7 mouse cellular contexts compared by ENCODE assay signal in genomic region chr11:30754855-30755530, GRCm38 (mm10). TPM values are rescaled to one million over a fixed set of nuclear protein-coding genes. Genes with fewer than 3 reads are reported as not detected.
DNase-seq lines count a peak whose midpoint lies in the region; ATAC-seq and TF ChIP-seq lines count a peak whose summit lies in the region.

No protein-coding gene starts in this region.

- H3K9me3 ChIP-seq in ES-E14 (ENCODE audit: control insufficient read depth, insufficient read depth, low read depth, low read length): no peaks in the 10 kb centered on the region
- no peaks in the 10 kb centered on the region for H3K9me3 ChIP-seq in forebrain, embryonic 13.5 days (replicated peaks)
- H3K9me3 ChIP-seq in hindbrain, embryonic 11.5 days (ENCODE audit: control insufficient read depth, low read length): no peaks in the 10 kb centered on the region

- peak overlapping the region; percentile 73 to 79 for H3K4me3 ChIP-seq in ES-E14 (ENCODE audit: insufficient read depth in 1 of 2, low read depth in 1 of 2, low read length in 2 of 2, poor library complexity in 1 of 2, severe bottlenecking in 1 of 2)
- H3K4me3 ChIP-seq in forebrain, embryonic 13.5 days: peak overlapping the region; percentile 64
- H3K4me3 ChIP-seq in hindbrain, embryonic 11.5 days (ENCODE audit: low read depth, low read length): peak overlapping the region; percentile 48
- no peak overlapping the region for H3K4me3 ChIP-seq in myocyte

- peak overlapping the region; percentile 79 for H3K9ac ChIP-seq in ES-E14 (ENCODE audit: insufficient read depth, low read depth, low read length, poor library complexity, severe bottlenecking)
- peak overlapping the region; percentile 74 for H3K9ac ChIP-seq in forebrain, embryonic 13.5 days
- H3K9ac ChIP-seq in hindbrain, embryonic 11.5 days (ENCODE audit: low read depth, low read length): peak overlapping the region; percentile 60

- H3ac ChIP-seq in myocyte (ENCODE audit: control insufficient read depth, insufficient read length): no peak overlapping the region

- H3K27ac ChIP-seq in ES-E14 (ENCODE audit: insufficient read depth, low read depth, low read length, poor library complexity, severe bottlenecking): peak overlapping the region; percentile 54
- no peak overlapping the region for H3K27ac ChIP-seq in forebrain, embryonic 13.5 days
- no peak overlapping the region for H3K27ac ChIP-seq in hindbrain, embryonic 11.5 days (ENCODE audit: low read depth, low read length)

- peak; percentile 94 for ATAC-seq in forebrain, embryonic 13.5 days
- peak; percentile 88 for ATAC-seq in hindbrain, embryonic 11.5 days (ENCODE audit: low FRiP score)

- no peak for TF ChIP-seq POLR2A in myocyte (IDR thresholded peaks at IDR 0.05; ENCODE audit: insufficient read length, low read depth)

- in situ Hi-C loops in ES-E14 (cut with MboI; ENCODE audit: low sequenced_read_pairs in 2 of 2, unreplicated experiment in 2 of 2): no loop called here

- no peaks in the 10 kb centered on the region for H3K79me2 ChIP-seq in myocyte (ENCODE audit: control insufficient read depth, insufficient read depth)

- H3K27me3 ChIP-seq in forebrain, embryonic 13.5 days: peaks cover 9% of the 10 kb centered on the region; the same call in 1 of the 2 replicates
- 0 out of 2 replicates have a peak, but pooled peaks cover 2% of the 10 kb centered on the region for H3K27me3 ChIP-seq in hindbrain, embryonic 11.5 days (ENCODE audit: control insufficient read depth, insufficient read depth, low read length)
- peaks cover 10% of the 10 kb centered on the region for H3K27me3 ChIP-seq in myocyte (ENCODE audit: control insufficient read depth, insufficient read depth, insufficient read length)

- H3K4me1 ChIP-seq in ES-E14 (ENCODE audit: control insufficient read depth in 2 of 2, insufficient read depth in 2 of 2, low read length in 2 of 2, poor library complexity in 1 of 2): peaks cover 0 to 17% of the 10 kb centered on the region in 2 experiments; a peak in 3 of 4 replicates
- H3K4me1 ChIP-seq in forebrain, embryonic 13.5 days: 0 out of 2 replicates have a peak, but pooled peaks cover under 1% of the 10 kb centered on the region
- 0 out of 2 replicates have a peak, but pooled peaks cover 2% of the 10 kb centered on the region for H3K4me1 ChIP-seq in hindbrain, embryonic 11.5 days (replicated peaks; ENCODE audit: control insufficient read depth, insufficient read depth, low read length)

- DNase-seq in ES-E14 (ENCODE audit: low read depth, low spot score) (no peak), liver (peak; percentile 18)
- DNase-seq in adrenal gland, adult 2 months: peak; percentile 52
- peak; percentile 64 for DNase-seq in hindbrain, embryonic 11.5 days (ENCODE audit: low spot score)
- DNase-seq in urinary bladder, postnatal 4 days (ENCODE audit: low spot score in 2 of 2): no peak

- under 1% methylated on average over 46 of the region's 66 CpGs for whole genome bisulfite sequencing in forebrain, embryonic 13.5 days
- WGBS in hindbrain, embryonic 11.5 days: 0% methylated on average over 48 of the region's 66 CpGs

- peak overlapping the region; percentile 95 for H3K4me2 ChIP-seq in forebrain, embryonic 13.5 days
- H3K4me2 ChIP-seq in hindbrain, embryonic 11.5 days (replicated peaks; ENCODE audit: low read depth, low read length): peak overlapping the region; percentile 95
- peak overlapping the region; percentile 15 for H3K4me2 ChIP-seq in myocyte (ENCODE audit: low read depth)

- H3K36me3 ChIP-seq in ES-E14 (ENCODE audit: control insufficient read depth, insufficient read depth, low read length, poor library complexity, severe bottlenecking) (peaks cover 2% of the 10 kb centered on the region), myocyte (ENCODE audit: control insufficient read depth, insufficient read depth) (no peaks in the 10 kb centered on the region)
- H3K36me3 ChIP-seq in forebrain, embryonic 13.5 days (ENCODE audit: poor library complexity, severe bottlenecking): no peaks in the 10 kb centered on the region
- H3K36me3 ChIP-seq in hindbrain, embryonic 11.5 days (ENCODE audit: control insufficient read depth, insufficient read depth, low read length): no peaks in the 10 kb centered on the region

TF ChIP-seq in ES-E14, 5 proteins besides CTCF, POLR2A, EP300 and RAD21:
- TF ChIP-seq HCFC1 (IDR thresholded peaks at IDR 0.05; ENCODE audit: borderline replicate concordance, insufficient read depth, low read length) (peak; percentile 8; the same call in 1 of the 2 replicates), ZNF384 (IDR thresholded peaks at IDR 0.05; ENCODE audit: low read depth, low read length) (no peak)

TF ChIP-seq in myocyte, 11 proteins besides CTCF, POLR2A, EP300 and RAD21:
- TF ChIP-seq POLR2AphosphoS2 (IDR thresholded peaks at IDR 0.05; ENCODE audit: insufficient read length, low read depth): no peak
- peak in 1 of 3 experiments; percentile 1 for TF ChIP-seq MYOG (IDR thresholded peaks at IDR 0.05; ENCODE audit: control insufficient read depth in 1 of 3, insufficient read depth in 1 of 3, insufficient read length in 2 of 3, low read depth in 2 of 3)
TF ChIP-seq in myocyte: peak in this region for 1.

RNA-seq across cellular contexts. Expression of gene Psme4, which starts 16.5 kb away (rescaled TPM):
- 64.0 and 91.2 TPM in 2 replicates for total RNA-seq in ES-E14 (2012; rRNA removed)
- 10 to 100 TPM; 52.1 to 65.0 TPM for total RNA-seq in adrenal gland, adult 2 months (2021)
- 3.2 and 3.7 TPM in 2 replicates for polyA plus RNA-seq in adrenal gland, adult 2 months (2012; rRNA removed)
- 23.7 and 27.2 TPM in 2 replicates for polyA plus RNA-seq in forebrain, embryonic 13.5 days (2015; fragmentation: Nextera tagmentation; extraction: Ambion mirVana)
- polyA plus RNA-seq in hindbrain, embryonic 11.5 days (2014; fragmentation: Nextera tagmentation; extraction: Ambion mirVana): 36.8 and 48.5 TPM in 2 replicates
- 15.9 TPM for polyA plus RNA-seq in myocyte (2012; fragmentation: generic; extraction: Trizol)

Comparison
In these comparisons a context has a peak if more than half of its experiments do, and no peak if none do; other contexts are left out.
1. DNase-seq: peak in adrenal gland, adult 2 months (single experiment), hindbrain, embryonic 11.5 days (single experiment) and liver (single experiment); none in ES-E14 (single experiment) and urinary bladder, postnatal 4 days (0 of 2).
2. H3K4me2 ChIP-seq: peak in every context shown above with its lines; median percentile 95 in forebrain, embryonic 13.5 days; 95 in hindbrain, embryonic 11.5 days; 15 in myocyte.
3. Peak in every context shown above with its lines, with median percentiles within 50 percentile points of each other: H3K9ac ChIP-seq.